Mouse (Mus musculus): ENCODE data around the gene Calm1. TPM values are rescaled to one million over a fixed set of nuclear protein-coding genes. Genes with fewer than 3 reads are reported as not detected.
"Not testable (repeated sequence)": the region's sequence is repeated elsewhere in the genome, so short reads cannot be mapped to it uniquely, and the experiment has no call there.

Gene Calm1
- total RNA-seq (2021), result 100 to 1,000 TPM; 351 to 515 TPM
- long read RNA-seq, experiment 1, full-length matches to known transcripts, result 1,464 of 2,027 reads
- long read RNA-seq, experiment 1, partial matches to known transcripts, result 17 of 2,027 reads
- long read RNA-seq, experiment 1, other reads (novel, unspliced or antisense), result 546 of 2,027 reads
- long read RNA-seq, experiment 2, full-length matches to known transcripts, result 1,066 of 1,298 reads
- long read RNA-seq, experiment 2, partial matches to known transcripts, result 8 of 1,298 reads
- long read RNA-seq, experiment 2, other reads (novel, unspliced or antisense), result 224 of 1,298 reads

DNA sequence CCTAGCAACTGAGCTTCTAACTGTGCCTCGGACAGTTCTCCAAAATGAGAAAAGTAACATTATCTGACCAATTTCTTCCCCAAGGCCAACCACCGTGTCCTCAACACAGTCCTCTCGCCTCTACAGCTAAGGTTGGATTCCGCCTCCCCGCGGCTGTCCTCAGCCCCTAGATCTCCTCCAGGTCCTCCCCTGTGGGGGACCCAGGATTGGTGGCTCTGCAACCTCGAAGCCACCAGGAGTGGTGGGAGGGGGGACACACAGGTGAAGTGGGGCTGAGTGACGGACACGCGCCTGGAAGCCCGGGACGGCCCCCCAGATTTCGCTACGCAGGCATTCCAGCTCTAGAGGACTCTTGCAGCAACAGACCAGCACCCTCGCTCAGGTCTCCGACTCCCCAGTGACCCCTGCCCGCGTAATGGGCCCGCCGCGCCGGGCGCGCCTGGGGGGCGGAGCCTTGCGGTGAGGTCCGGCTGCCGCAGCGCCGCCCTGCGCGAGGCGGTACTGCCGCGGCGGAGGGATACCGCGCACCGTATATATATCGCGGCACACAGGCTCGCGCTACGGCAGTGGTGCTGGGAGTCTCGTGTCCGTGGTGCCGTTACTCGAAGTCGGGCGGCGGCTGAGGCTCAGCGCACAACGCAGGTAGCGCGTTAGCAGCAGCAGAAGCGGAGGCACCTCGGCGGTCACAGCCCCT lies at the start of gene Calm1:
TSS of gene Calm1 (plus strand) at position 469 of the 694 bp plus-strand sequence.
- DNase-seq, result peak; percentile 93

- DNase-seq, result no peak
Measured at GRCm38 (mm10) chr12:100152466-100152865, 46.8 kb upstream of the Calm1 start.

DNA sequence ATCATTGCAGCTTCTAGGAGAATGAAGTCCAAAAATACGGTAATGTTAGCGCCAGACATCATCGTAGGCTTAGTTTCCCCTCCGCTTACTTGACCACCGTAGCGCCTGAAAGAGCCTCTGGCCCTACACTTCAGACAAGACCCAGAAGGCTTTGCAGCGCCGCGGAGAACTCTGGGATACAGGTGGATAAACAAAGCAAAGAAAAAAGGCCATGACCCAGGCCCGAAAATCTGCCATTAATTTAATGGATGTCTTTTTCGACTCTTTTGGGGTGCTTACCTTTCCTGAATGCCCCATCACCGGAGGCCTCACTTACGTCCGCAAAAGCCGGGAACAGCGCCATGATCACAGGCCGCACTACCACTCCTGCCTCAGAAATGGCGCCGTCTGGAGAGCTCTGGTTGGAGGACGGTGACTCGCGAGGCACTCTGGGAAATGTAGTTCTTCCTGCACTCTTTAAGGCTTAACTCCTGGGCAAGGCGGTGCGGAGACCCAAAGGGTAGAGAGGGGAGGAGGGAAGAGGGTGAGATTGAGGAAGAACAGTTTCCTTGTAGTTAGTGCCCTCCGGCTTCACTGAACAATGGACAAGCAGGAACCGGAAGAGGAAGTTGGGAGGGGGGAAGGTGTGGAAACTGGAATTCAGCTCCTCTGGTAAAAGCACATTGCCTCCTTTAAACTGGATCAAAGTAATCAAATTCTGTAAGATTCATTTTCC lies 39.8 kb upstream of the Calm1 start, which contains the start of gene Nrde2:
TSS of gene Nrde2 (minus strand) at position 393 of the 715 bp plus-strand sequence.
- peak; percentile 89 for DNase-seq

- no peak for DNase-seq
Measured at GRCm38 (mm10) chr12:100164991-100165500, 34.2 kb upstream of the Calm1 start.

DNA sequence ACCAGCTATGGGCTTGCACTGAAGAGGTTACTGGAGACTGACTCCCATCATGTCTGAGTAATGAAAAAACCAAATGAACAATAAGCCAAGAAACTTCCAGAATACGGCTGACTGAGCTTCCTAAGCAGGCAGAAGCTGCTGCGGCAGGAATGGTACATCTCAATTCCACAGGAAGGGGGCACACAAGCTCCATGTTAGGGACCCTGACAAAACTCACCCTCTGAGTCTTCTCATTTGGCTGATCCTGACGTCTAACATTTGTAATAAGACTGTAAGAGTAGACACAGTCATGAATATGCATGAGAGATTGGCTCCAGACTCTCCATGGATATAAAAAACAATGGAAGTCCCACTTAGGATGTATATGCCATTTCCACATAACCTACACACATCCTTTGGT lies 33.1 kb upstream of the Calm1 start:
- no peak for DNase-seq

GRCm38 (mm10) chr12:100166939-100167338 lies 32.3 kb upstream of the Calm1 start:
- no peak for DNase-seq

GRCm38 (mm10) chr12:100167502-100167901 lies 31.7 kb upstream of the Calm1 start:
- no peak for DNase-seq

GRCm38 (mm10) chr12:100167931-100168871 lies 31.0 kb upstream of the Calm1 start:
- peak; percentile 28 for DNase-seq

GRCm38 (mm10) chr12:100172481-100172880 lies 26.8 kb upstream of the Calm1 start:
- DNase-seq, result no peak

DNA sequence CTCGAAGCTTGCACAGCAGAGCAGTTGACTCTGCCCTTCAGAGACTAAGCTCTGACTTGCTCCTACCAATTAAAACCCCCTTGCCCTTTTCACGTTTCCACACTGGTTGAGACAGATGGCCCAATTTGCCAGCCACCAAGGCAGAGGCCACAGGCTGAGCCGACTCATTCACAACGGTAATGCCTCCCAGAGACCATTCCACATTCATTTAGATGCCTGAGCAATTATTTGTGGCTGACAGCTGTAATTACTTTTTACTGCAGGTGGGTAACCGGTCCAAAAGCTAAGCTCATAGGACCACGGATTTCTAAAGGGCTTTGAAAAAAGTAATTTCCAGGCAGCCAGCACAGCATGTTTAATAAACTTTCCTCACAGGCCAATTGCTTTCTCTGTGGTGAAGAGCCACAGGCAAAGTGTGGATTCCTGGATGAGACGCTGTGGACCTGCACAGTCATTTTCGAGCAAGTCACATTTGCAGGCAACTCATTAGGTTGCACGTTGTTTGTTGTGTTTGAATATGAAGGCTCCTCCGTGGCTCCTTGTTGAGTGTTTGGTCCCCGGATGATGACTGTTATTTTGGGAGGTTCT lies 22.7 kb upstream of the Calm1 start:
- DNase-seq, result no peak

DNA sequence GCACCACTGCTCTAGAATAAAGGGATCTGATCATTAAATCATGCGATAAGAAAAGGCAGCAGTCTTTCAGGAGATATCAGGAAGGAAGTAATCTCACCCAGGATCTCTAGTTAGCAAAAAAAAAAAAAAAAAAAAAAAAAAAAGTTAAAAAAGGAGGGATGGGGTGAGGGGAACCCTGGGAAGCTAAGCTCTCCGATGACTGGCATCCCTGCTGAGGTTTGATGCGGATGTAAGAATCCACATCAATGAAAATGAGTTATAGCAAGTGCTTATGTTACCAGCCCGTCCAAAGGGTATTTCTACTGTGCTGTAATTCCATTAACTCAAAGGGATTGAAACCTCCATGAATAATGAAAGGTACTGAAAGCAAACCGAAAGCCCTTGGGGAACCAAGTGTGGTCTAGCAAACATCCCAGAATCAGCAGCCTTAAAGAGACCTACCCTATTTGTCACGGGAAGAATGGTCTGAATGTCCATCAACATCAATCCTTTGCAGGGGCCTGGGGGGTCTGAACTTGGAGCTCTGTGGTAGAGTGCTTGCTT lies 20.3 kb upstream of the Calm1 start:
- no peak for DNase-seq

GRCm38 (mm10) chr12:100180802-100181201 lies 18.4 kb upstream of the Calm1 start:
- no peak for DNase-seq

DNA sequence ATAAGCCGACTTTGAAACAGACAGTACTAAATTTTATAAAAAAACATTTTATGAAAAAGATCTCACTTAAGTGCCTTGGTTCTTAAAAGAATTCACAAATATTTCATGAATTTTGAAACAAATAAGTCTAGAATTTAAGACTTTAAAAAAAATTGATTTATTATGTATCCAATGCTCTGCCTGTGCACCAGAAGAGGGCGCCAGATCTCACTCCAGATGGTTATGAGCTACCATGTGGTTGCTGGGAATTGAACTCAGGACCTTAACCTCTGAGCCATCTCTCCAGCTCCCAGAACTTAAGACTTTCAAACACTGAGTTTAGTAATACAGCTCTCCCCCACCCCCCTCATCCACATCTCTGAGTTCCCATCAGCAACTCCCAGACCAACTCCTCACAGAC lies 16.6 kb upstream of the Calm1 start:
- no peak for DNase-seq

GRCm38 (mm10) chr12:100183970-100184369 lies 15.3 kb upstream of the Calm1 start:
- no peak for DNase-seq

- not testable (repeated sequence) for DNase-seq
Measured at GRCm38 (mm10) chr12:100184976-100185375, 14.3 kb upstream of the Calm1 start.

DNA sequence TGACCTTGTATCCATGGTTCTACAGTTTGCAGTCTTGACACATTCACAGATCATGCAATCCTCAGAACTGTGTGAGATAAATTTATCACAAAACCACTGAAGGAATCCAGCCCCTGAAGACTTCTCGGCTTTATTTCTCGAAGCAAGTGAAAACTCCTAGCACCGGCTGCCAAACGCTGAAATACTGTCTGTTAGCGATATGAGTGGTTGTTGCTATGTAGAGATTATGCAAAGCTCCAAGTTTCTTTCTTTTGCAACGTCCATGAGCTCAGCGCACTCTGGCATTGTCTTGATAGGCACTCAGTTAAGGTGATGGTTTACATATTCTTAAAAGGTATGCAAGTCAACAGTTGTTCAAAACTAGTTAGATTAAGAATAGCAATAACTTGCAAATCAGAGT lies 13.3 kb upstream of the Calm1 start:
- no peak for DNase-seq

GRCm38 (mm10) chr12:100186376-100186775 lies 12.9 kb upstream of the Calm1 start:
- no peak for DNase-seq

DNA sequence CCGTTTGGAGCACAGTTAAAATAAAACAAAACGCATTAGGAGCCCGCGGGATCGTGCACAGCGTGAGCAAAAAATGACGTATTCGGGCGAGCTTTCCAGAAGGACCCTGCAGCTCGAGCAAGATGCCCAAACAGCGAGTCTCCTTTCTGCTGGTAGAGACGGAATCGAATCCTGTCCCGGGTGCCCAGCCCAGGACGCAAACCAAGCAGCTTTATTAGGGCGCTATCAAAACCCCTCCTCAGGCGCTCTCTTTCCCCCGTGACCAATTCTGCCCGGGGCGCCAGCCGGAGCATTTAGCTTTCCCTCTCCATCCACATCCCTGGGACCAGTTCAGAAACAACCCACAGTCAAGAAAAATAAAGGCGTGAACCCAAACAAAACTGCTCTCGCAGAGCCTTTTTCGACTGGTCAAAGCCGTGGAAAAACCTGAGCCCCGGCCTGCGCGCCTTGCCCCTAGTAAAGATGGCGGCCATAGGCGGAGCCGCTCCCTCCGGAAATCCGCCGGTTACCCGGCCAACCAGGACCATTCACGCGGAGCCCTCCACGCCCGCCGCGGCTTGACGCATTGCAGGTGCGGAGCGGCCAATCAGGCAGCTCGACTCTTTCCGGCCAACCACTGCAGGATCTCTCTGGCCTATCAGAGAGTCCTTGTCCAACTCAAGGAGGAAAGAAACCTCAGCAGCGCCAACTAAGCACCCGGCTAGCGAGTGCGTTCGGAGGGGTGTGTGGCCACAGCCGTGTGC lies 12.1 kb upstream of the Calm1 start:
- DNase-seq, result peak; percentile 99

DNA sequence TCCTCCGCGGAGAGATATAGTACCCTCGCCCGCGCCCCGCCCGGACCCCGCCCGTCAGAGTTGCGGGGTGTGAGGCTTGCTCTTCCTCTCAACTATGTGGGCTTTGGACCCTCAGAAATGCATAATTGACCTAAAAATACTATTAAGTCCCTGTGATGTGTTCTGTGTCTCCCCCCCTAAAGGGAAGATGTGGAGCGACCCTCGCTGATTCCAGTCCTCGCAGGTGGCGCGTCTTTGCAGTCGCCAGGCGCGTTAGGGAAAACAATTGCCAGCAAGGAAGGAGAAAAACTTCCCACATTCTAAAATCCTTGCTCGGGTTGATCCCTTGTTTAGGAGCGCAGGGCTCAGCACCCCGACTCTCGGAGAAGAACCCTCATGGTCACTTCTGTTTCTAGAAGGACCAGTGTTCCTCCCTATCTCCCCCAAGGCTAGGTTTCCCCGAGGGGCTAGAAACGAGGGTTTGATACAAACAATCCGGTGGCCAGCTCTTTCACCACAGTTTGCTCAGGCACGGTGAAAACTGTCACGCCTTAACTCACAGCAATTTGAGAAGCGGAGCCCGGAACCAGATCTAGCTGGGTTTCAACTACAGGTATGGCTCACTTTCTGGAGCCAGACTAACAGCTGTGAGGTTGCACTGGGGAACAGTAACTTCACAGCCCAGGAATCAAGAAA lies 11.3 kb upstream of the Calm1 start:
- DNase-seq, result no peak

- DNase-seq, result no peak
Measured at GRCm38 (mm10) chr12:100190802-100191201, 8.4 kb upstream of the Calm1 start.

Measured in gastrocnemius, postnatal 25 days (tissue).